Mouse (Mus musculus) heart, embryonic 14.5 days (tissue): ENCODE measurements at regions not wholly inside any gene's neighbourhood (a gene's known extent, or its start where the extent isn't known, plus 50 kb on each side); places are given as distances from the start of the nearest gene placed in this dataset.

Experiments used
- ATAC-seq: fragments of 200-750 bp; cut with Nextera tagmentation; 2 replicates; pipeline ENCODE4 v1.8.0; 2017; ENCODE audit warnings: low read depth, moderate TSS enrichment; ENCODE audit not compliant: insufficient number of reproducible peaks, insufficient read depth, low FRiP score
- H3K27ac ChIP-seq, 2 experiments: fragments of 200-500 bp in 1 of 2; fragments of 300-500 bp in 1 of 2; sonication (generic) in 1 of 2; replicated peaks in 1 of 2; 2 replicates each; pipeline ENCODE4 v1.5.1; 2012 to 2014; ENCODE audit warnings: low read depth in 2 of 2, low read length in 2 of 2, control low read depth in 1 of 2, mild to moderate bottlenecking in 1 of 2, mixed read lengths in 1 of 2; ENCODE audit not compliant: control insufficient read depth in 1 of 2, insufficient read depth in 1 of 2
- H3K27me3 ChIP-seq: fragments of 300-500 bp; sonication (generic); 2 replicates; pipeline ENCODE4 v1.6.1; 2014; ENCODE audit warnings: mild to moderate bottlenecking, low read length, control low read depth; ENCODE audit not compliant: control insufficient read depth, insufficient read depth
- H3K36me3 ChIP-seq: fragments of 300-500 bp; sonication (generic); 2 replicates; pipeline ENCODE4 v1.6.1; 2014; ENCODE audit warnings: mild to moderate bottlenecking, control low read depth, low read length, mixed read lengths; ENCODE audit not compliant: control insufficient read depth, insufficient read depth
- H3K4me1 ChIP-seq, 2 experiments: fragments of 200-500 bp in 1 of 2; fragments of 300-500 bp in 1 of 2; sonication (generic) in 1 of 2; 2 replicates each; pipeline ENCODE4 v1.6.1; 2012 to 2014; ENCODE audit warnings: low read length in 2 of 2, control low read depth in 1 of 2, mixed read lengths in 1 of 2; ENCODE audit not compliant: control insufficient read depth in 2 of 2, insufficient read depth in 2 of 2
- H3K4me2 ChIP-seq: fragments of 300-500 bp; sonication (generic); 2 replicates; pipeline ENCODE4 v1.6.1; 2014; ENCODE audit warnings: mild to moderate bottlenecking, low read length
- H3K4me3 ChIP-seq, 2 experiments: fragments of 200-500 bp in 1 of 2; fragments of 300-500 bp in 1 of 2; sonication (generic) in 1 of 2; 2 replicates each; pipeline ENCODE4 v1.5.1; 2012 to 2014; ENCODE audit warnings: low read length in 2 of 2, mild to moderate bottlenecking in 2 of 2, control low read depth in 1 of 2, low read depth in 1 of 2, moderate library complexity in 1 of 2; ENCODE audit not compliant: control insufficient read depth in 1 of 2, insufficient read depth in 1 of 2
- H3K9ac ChIP-seq: fragments of 300-500 bp; sonication (generic); 2 replicates; pipeline ENCODE4 v1.6.1; 2014; ENCODE audit warnings: mild to moderate bottlenecking, low read length
- H3K9me3 ChIP-seq: fragments of 300-500 bp; sonication (generic); 2 replicates; pipeline ENCODE4 v1.6.1; 2016; ENCODE audit warnings: low read length, control low read depth; ENCODE audit not compliant: control insufficient read depth
- WGBS: fragments of 180-500 bp; shearing (Covaris S2); extraction: QIAGEN DNeasy Blood & Tissue Kit; methylation state at CpG from one replicate; pipeline ENCODE4 v1.1.7; 2014; 5-methylcytosine and 5-hydroxymethylcytosine counted together

GRCm38 (mm10) chr7:68509096-68509495 is 235.5 kb downstream of the Fam169b start:
- WGBS, result 85% methylated on average over 6 of the region's 6 CpGs
- Histone ChIP-seq H3K27me3 (no peaks in the 10 kb centered on the region), H3K4me3 (no peak overlapping the region), H3K9ac (no peak overlapping the region), H3K4me1 (0 out of 4 replicates have a peak, but pooled peaks cover 0 to 2% of the 10 kb centered on the region in 2 experiments), H3K4me2 (no peak overlapping the region), H3K27ac (no peak overlapping the region), H3K36me3 (no peaks in the 10 kb centered on the region), H3K9me3 (peaks cover 10% of the 10 kb centered on the region; the same call in 1 of the 2 replicates)
- ATAC-seq, result no peak

GRCm38 (mm10) chr7:68491143-68491810 is 217.6 kb downstream of the Fam169b start:
- no peak for ATAC-seq
- Histone ChIP-seq H3K27ac (no peak overlapping the region), H3K4me1 (no peaks in the 10 kb centered on the region), H3K27me3 (no peaks in the 10 kb centered on the region), H3K36me3 (no peaks in the 10 kb centered on the region), H3K4me2 (no peak overlapping the region), H3K9ac (no peak overlapping the region), H3K4me3 (no peak overlapping the region), H3K9me3 (no peaks in the 10 kb centered on the region)
- 71% methylated on average over 6 of the region's 6 CpGs for WGBS

GRCm38 (mm10) chr7:68486676-68487075 is 213.0 kb downstream of the Fam169b start:
- no peak for ATAC-seq
- no peaks in the 10 kb centered on the region; the same call in 1 of the 2 replicates for H3K27me3 ChIP-seq
- H3K4me3 ChIP-seq, result no peak overlapping the region
- H3K9ac ChIP-seq, result no peak overlapping the region
- no peaks in the 10 kb centered on the region for H3K36me3 ChIP-seq
- 78% methylated on average over 3 of the region's 3 CpGs for WGBS
- H3K9me3 ChIP-seq, result no peaks in the 10 kb centered on the region
- H3K4me1 ChIP-seq, result no peaks in the 10 kb centered on the region
- no peak overlapping the region for H3K4me2 ChIP-seq
- H3K27ac ChIP-seq, result no peak overlapping the region

DNA sequence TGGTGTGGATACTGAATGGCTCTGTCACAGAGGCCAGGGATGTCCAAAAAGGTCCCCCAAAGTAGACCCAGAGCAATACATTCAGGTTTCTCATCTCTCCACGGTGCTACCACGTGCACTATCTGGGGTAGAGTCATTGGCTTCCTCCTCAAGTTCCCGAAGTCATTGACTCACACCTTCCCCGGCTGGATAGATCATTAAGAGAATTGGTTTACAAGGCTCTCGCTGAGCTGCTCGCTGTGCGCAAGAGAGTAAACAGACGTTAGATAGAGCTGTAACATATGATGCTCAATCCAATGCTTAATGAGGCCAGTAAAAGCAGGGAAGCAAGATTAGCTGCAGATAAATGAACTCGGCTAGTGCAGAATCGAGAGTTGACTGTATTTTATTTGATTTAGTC is 208.9 kb downstream of the Fam169b start:
- H3K27me3 ChIP-seq, result peaks cover 4% of the 10 kb centered on the region; the same call in 1 of the 2 replicates
- H3K4me1 ChIP-seq, result peaks cover 0 to 2% of the 10 kb centered on the region in 2 experiments; a peak in 1 of 4 replicates
- no peak for ATAC-seq
- WGBS, result 68% methylated on average over 10 of the region's 10 CpGs
- no peak overlapping the region for H3K4me2 ChIP-seq
- no peak overlapping the region for H3K27ac ChIP-seq
- H3K4me3 ChIP-seq, result no peak overlapping the region
- H3K9me3 ChIP-seq, result no peaks in the 10 kb centered on the region
- no peaks in the 10 kb centered on the region for H3K36me3 ChIP-seq
- H3K9ac ChIP-seq, result no peak overlapping the region

DNA sequence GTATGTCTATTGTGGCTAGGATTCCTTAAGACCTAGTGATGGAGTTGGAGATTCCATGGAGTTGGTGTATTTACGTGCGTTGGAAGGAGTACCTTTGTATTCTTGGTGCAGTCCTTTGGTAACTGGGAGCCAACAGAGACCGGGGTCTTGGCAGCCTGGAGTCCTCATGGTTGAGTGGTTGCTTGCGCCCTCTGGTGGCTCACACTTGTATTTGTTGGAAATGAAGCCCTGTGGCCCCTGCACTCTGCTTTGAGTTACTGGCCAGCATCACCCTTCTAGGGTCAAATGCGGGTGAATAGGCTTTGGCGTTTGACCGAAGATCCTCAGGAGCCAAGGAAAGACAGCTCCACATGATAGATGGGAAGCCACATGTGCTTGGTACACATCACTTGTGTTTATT is 207.1 kb downstream of the Fam169b start:
- H3K4me2 ChIP-seq, result no peak overlapping the region
- H3K36me3 ChIP-seq, result no peaks in the 10 kb centered on the region
- no peak overlapping the region for H3K4me3 ChIP-seq
- no peak overlapping the region for H3K27ac ChIP-seq
- no peaks in the 10 kb centered on the region for H3K9me3 ChIP-seq
- no peak overlapping the region for H3K9ac ChIP-seq
- peaks cover 0 to 2% of the 10 kb centered on the region in 2 experiments; a peak in 1 of 4 replicates for H3K4me1 ChIP-seq
- peaks cover 4% of the 10 kb centered on the region; the same call in 1 of the 2 replicates for H3K27me3 ChIP-seq
- ATAC-seq, result no peak
- 29% methylated on average over 7 of the region's 7 CpGs for WGBS

GRCm38 (mm10) chr7:68480336-68480735 is 206.7 kb downstream of the Fam169b start:
- no peak overlapping the region for H3K9ac ChIP-seq
- no peak overlapping the region for H3K4me3 ChIP-seq
- H3K36me3 ChIP-seq, result no peaks in the 10 kb centered on the region
- WGBS, result 39% methylated on average over 3 of the region's 3 CpGs
- H3K27me3 ChIP-seq, result peaks cover 4% of the 10 kb centered on the region; the same call in 1 of the 2 replicates
- H3K4me1 ChIP-seq, result peaks cover 0 to 2% of the 10 kb centered on the region in 2 experiments; a peak in 1 of 4 replicates
- no peaks in the 10 kb centered on the region for H3K9me3 ChIP-seq
- no peak for ATAC-seq
- H3K27ac ChIP-seq, result no peak overlapping the region
- no peak overlapping the region for H3K4me2 ChIP-seq

GRCm38 (mm10) chr7:68478044-68478443 is 204.4 kb downstream of the Fam169b start:
- Histone ChIP-seq H3K36me3 (no peaks in the 10 kb centered on the region), H3K27me3 (peaks cover 4% of the 10 kb centered on the region; the same call in 1 of the 2 replicates), H3K9me3 (no peaks in the 10 kb centered on the region), H3K4me1 (peaks cover 0 to 2% of the 10 kb centered on the region in 2 experiments; a peak in 1 of 4 replicates), H3K4me2 (no peak overlapping the region), H3K9ac (no peak overlapping the region), H3K4me3 (no peak overlapping the region), H3K27ac (no peak overlapping the region)
- WGBS, result 56% methylated on average over 3 of the region's 3 CpGs
- ATAC-seq, result no peak

DNA sequence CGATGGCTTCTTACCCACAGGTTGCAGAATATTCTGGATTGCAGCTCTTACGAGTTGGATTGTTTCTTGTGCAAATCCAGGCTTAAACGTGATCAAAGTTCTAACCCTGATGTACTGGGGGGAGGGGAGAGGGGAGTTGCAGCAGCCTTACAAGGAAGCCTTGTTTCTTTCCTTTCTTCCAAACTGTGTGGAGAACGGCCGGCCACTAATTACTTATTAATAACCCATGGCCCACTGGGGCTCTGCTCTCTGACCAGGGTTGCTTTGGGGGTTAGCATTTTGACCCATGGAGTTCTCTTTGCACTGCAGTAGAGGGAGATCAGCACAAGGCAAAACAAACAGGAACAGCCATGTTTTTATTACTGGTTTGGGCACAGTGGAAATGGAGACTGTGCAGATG is 199.2 kb downstream of the Fam169b start:
- no peak overlapping the region for H3K4me2 ChIP-seq
- H3K27me3 ChIP-seq, result no peaks in the 10 kb centered on the region
- no peak for ATAC-seq
- H3K9me3 ChIP-seq, result no peaks in the 10 kb centered on the region
- no peaks in the 10 kb centered on the region for H3K36me3 ChIP-seq
- no peak overlapping the region for H3K4me3 ChIP-seq
- H3K4me1 ChIP-seq, result peaks cover 0 to 2% of the 10 kb centered on the region in 2 experiments; a peak in 1 of 4 replicates
- H3K9ac ChIP-seq, result no peak overlapping the region
- H3K27ac ChIP-seq, result no peak overlapping the region
- 45% methylated on average over 5 of the region's 5 CpGs for WGBS
